Mouse (Mus musculus) macrophage (primary cell): Measurements from ENCODE around the gene Cetn3. TPM values are rescaled to one million over a fixed set of nuclear protein-coding genes. Genes with fewer than 3 reads are reported as not detected.

ENCODE experiments used
- H3K27ac ChIP-seq: fragments of 350-480 bp; formaldehyde crosslinking; 2 replicates; pipeline ENCODE4 v1.9.0; 2021
- H3K36me3 ChIP-seq: fragments of 350-480 bp; formaldehyde crosslinking; 2 replicates; pipeline ENCODE4 v1.9.0; 2021; ENCODE audit errors: inconsistent target
- H3K4me3 ChIP-seq: fragments of 350-480 bp; formaldehyde crosslinking; 2 replicates; pipeline ENCODE4 v1.9.0; 2021; ENCODE audit errors: inconsistent target
- H3K79me2 ChIP-seq: fragments of 350-480 bp; formaldehyde crosslinking; 2 replicates; pipeline ENCODE4 v1.9.0; 2021; ENCODE audit errors: inconsistent target
- WGBS: methylation state at CpG from one replicate; pipeline ENCODE4 v1.1.7; 2026; ENCODE audit warnings: inconsistent platforms; ENCODE audit not compliant: missing documents; 5-methylcytosine and 5-hydroxymethylcytosine counted together
- polyA plus RNA-seq: library from polyadenylated mRNA; stranded (reverse); fragments of 250-400 nt; gene quantifications from 3 replicates; pipeline ENCODE4 v1.2.4, GENCODE M21; 2018; ENCODE audit warnings: inconsistent platforms
- total RNA-seq, 78 experiments: library from RNA; depleted of rRNA; stranded (reverse); fragments of 250-400 nt; gene quantifications; 1 replicate in 9 of 78; 2 replicates in 24 of 78; 3 replicates in 43 of 78; 4 replicates in 2 of 78; pipeline ENCODE4 v1.2.4; 2018; ENCODE audit warnings: inconsistent platforms in 56 of 78

Gene Cetn3
- total RNA-seq (2018; cell fraction: chromatin; rRNA removed): 10 to 100 TPM; 12.0 to 52.7 (median 29.8) TPM
- total RNA-seq (2018; cell fraction: cytosol; rRNA removed): 10 to 100 TPM; 51.1 to 90.0 (median 64.8) TPM
- total RNA-seq (2018; cell fraction: nucleus; rRNA removed): 10 to 100 TPM; 15.6 to 66.8 (median 30.5) TPM
- polyA plus RNA-seq: 54.4 to 194 TPM (median 85.7 TPM) in 3 replicates

GRCm38 (mm10) chr13:81782971-81783404, at the start of gene Cetn3:
Gene Cetn3, plus strand, starts transcription at chr13:81783077.
- Histone ChIP-seq H3K36me3 (peaks cover 8% of the 10 kb centered on the region; the same call in 1 of the 2 replicates), H3K79me2 (peaks cover 19% of the 10 kb centered on the region), H3K4me3 (peak within 1 kb of the TSS; percentile 38), H3K27ac (peak within 1 kb of the TSS; percentile 53)
- 1% methylated on average over 29 of the region's 29 CpGs for WGBS

- no peaks in the 10 kb centered on the region for H3K79me2 ChIP-seq
- no peak overlapping the region for H3K27ac ChIP-seq
- WGBS: 94% methylated on average over 5 of the region's 5 CpGs
- no peaks in the 10 kb centered on the region for H3K36me3 ChIP-seq
- H3K4me3 ChIP-seq: no peak overlapping the region
Observed at GRCm38 (mm10) chr13:81736606-81737005, 46.3 kb upstream of the Cetn3 start.

- no peak overlapping the region for H3K4me3 ChIP-seq
- 5% methylated on average over 3 of the region's 3 CpGs for WGBS
- no peaks in the 10 kb centered on the region for H3K36me3 ChIP-seq
- no peaks in the 10 kb centered on the region for H3K79me2 ChIP-seq
- peak overlapping the region; percentile 42 for H3K27ac ChIP-seq
Observed at GRCm38 (mm10) chr13:81740898-81741297, 42.0 kb upstream of the Cetn3 start.

GRCm38 (mm10) chr13:81743391-81744091, 39.3 kb upstream of the Cetn3 start:
- Histone ChIP-seq H3K4me3 (no peak overlapping the region), H3K27ac (no peak overlapping the region), H3K36me3 (no peaks in the 10 kb centered on the region), H3K79me2 (no peaks in the 10 kb centered on the region)
- WGBS: 90% methylated on average over 8 of the region's 10 CpGs

- Histone ChIP-seq H3K79me2 (no peaks in the 10 kb centered on the region), H3K36me3 (no peaks in the 10 kb centered on the region), H3K27ac (no peak overlapping the region), H3K4me3 (no peak overlapping the region)
- WGBS: 86% methylated on average over 2 of the region's 2 CpGs
Observed at GRCm38 (mm10) chr13:81744092-81744396, 38.8 kb upstream of the Cetn3 start.

- Histone ChIP-seq H3K36me3 (no peaks in the 10 kb centered on the region), H3K27ac (no peak overlapping the region), H3K79me2 (no peaks in the 10 kb centered on the region), H3K4me3 (no peak overlapping the region)
Observed at GRCm38 (mm10) chr13:81754878-81755277, 28.0 kb upstream of the Cetn3 start.

GRCm38 (mm10) chr13:81755324-81755723, 27.6 kb upstream of the Cetn3 start:
- Histone ChIP-seq H3K79me2 (no peaks in the 10 kb centered on the region), H3K36me3 (no peaks in the 10 kb centered on the region), H3K27ac (no peak overlapping the region), H3K4me3 (no peak overlapping the region)
- WGBS: 100% methylated on average over 1 of the region's 1 CpGs

GRCm38 (mm10) chr13:81757058-81757660, 25.7 kb upstream of the Cetn3 start:
- Histone ChIP-seq H3K27ac (no peak overlapping the region), H3K79me2 (no peaks in the 10 kb centered on the region), H3K36me3 (no peaks in the 10 kb centered on the region), H3K4me3 (no peak overlapping the region)
- WGBS: 88% methylated on average over 5 of the region's 5 CpGs

- no peaks in the 10 kb centered on the region for H3K79me2 ChIP-seq
- no peak overlapping the region for H3K4me3 ChIP-seq
- H3K36me3 ChIP-seq: no peaks in the 10 kb centered on the region
- 58% methylated on average over 3 of the region's 3 CpGs for WGBS
- H3K27ac ChIP-seq: no peak overlapping the region
Observed at GRCm38 (mm10) chr13:81760379-81760778, 22.5 kb upstream of the Cetn3 start.

GRCm38 (mm10) chr13:81761566-81762186, 21.2 kb upstream of the Cetn3 start:
- WGBS: 35% methylated on average over 14 of the region's 14 CpGs
- Histone ChIP-seq H3K79me2 (no peaks in the 10 kb centered on the region), H3K4me3 (no peak overlapping the region), H3K27ac (no peak overlapping the region), H3K36me3 (no peaks in the 10 kb centered on the region)

- Histone ChIP-seq H3K4me3 (no peak overlapping the region), H3K36me3 (no peaks in the 10 kb centered on the region), H3K27ac (no peak overlapping the region), H3K79me2 (no peaks in the 10 kb centered on the region)
- 61% methylated on average over 5 of the region's 5 CpGs for WGBS
Observed at GRCm38 (mm10) chr13:81764173-81764572, 18.7 kb upstream of the Cetn3 start.

- Histone ChIP-seq H3K36me3 (no peaks in the 10 kb centered on the region), H3K4me3 (no peak overlapping the region), H3K79me2 (no peaks in the 10 kb centered on the region), H3K27ac (no peak overlapping the region)
- WGBS: 88% methylated on average over 7 of the region's 7 CpGs
Observed at GRCm38 (mm10) chr13:81767038-81767659, 15.7 kb upstream of the Cetn3 start.

- WGBS: 57% methylated on average over 3 of the region's 3 CpGs
Observed at GRCm38 (mm10) chr13:81776217-81776616, 6.7 kb upstream of the Cetn3 start.

GRCm38 (mm10) chr13:81782475-81782874, 402 bp upstream of the Cetn3 start:
- Histone ChIP-seq H3K4me3 (peak overlapping the region; percentile 38), H3K36me3 (peaks cover 4% of the 10 kb centered on the region; the same call in 1 of the 2 replicates), H3K79me2 (peaks cover 19% of the 10 kb centered on the region), H3K27ac (peak overlapping the region; percentile 53; the same call in 1 of the 2 replicates)
- 37% methylated on average over 9 of the region's 9 CpGs for WGBS

More at GRCm38 (mm10) chr13:81776217-81776616, 6.7 kb upstream of the Cetn3 start:
- Histone ChIP-seq H3K79me2 (no peaks in the 10 kb centered on the region), H3K36me3 (no peaks in the 10 kb centered on the region), H3K4me3 (no peak overlapping the region), H3K27ac (no peak overlapping the region)
